Mouse (Mus musculus) stomach, embryonic 15.5 days (tissue): ENCODE measurements around the gene Olfr901. TPM values are rescaled to one million over a fixed set of nuclear protein-coding genes. Genes with fewer than 3 reads are reported as not detected.
"Not testable (repeated sequence)": the region's sequence is repeated elsewhere in the genome, so short reads cannot be mapped to it uniquely, and the experiment has no call there.

ENCODE experiments used
- ATAC-seq: fragments of 200-750 bp; cut with Nextera tagmentation; 2 replicates; pipeline ENCODE4 v1.8.0; 2017; ENCODE audit warnings: low read depth, moderate number of reproducible peaks, moderate TSS enrichment; ENCODE audit not compliant: insufficient read depth, low FRiP score
- H3K27ac ChIP-seq: fragments of 300-500 bp; sonication (generic); 2 replicates; pipeline ENCODE4 v1.5.1; 2015; ENCODE audit warnings: mild to moderate bottlenecking, inconsistent platforms
- H3K27me3 ChIP-seq: fragments of 300-500 bp; sonication (generic); replicated peaks from 2 replicates; pipeline ENCODE4 v1.6.1; 2015; ENCODE audit warnings: inconsistent platforms
- H3K36me3 ChIP-seq: fragments of 300-500 bp; sonication (generic); 2 replicates; pipeline ENCODE4 v1.6.1; 2015; ENCODE audit warnings: inconsistent platforms
- H3K4me1 ChIP-seq: fragments of 300-500 bp; sonication (generic); 2 replicates; pipeline ENCODE4 v1.6.1; 2015; ENCODE audit warnings: inconsistent platforms
- H3K4me2 ChIP-seq: fragments of 300-500 bp; sonication (generic); 2 replicates; pipeline ENCODE4 v1.6.1; 2015; ENCODE audit warnings: mild to moderate bottlenecking, inconsistent platforms
- H3K4me3 ChIP-seq: fragments of 300-500 bp; sonication (generic); replicated peaks from 2 replicates; pipeline ENCODE4 v1.5.1; 2015; ENCODE audit warnings: inconsistent platforms
- H3K9ac ChIP-seq: fragments of 300-500 bp; sonication (generic); 2 replicates; pipeline ENCODE4 v1.6.1; 2015; ENCODE audit warnings: inconsistent platforms
- H3K9me3 ChIP-seq: fragments of 300-500 bp; sonication (generic); 2 replicates; pipeline ENCODE4 v1.6.1; 2016; ENCODE audit warnings: inconsistent platforms
- WGBS: fragments of 180-500 bp; shearing (Covaris S2); methylation state at CpG from one replicate; pipeline ENCODE4 v1.1.7; 2015; 5-methylcytosine and 5-hydroxymethylcytosine counted together
- polyA plus RNA-seq: library from polyadenylated mRNA; unstranded; fragments of >200 nt; fragmentation: Nextera tagmentation; extraction: Ambion mirVana; gene quantifications from 2 replicates; pipeline ENCODE4 v1.2.1, GENCODE M21; 2015

The Olfr901 gene
- polyA plus RNA-seq: not detected in 2 replicates

DNA sequence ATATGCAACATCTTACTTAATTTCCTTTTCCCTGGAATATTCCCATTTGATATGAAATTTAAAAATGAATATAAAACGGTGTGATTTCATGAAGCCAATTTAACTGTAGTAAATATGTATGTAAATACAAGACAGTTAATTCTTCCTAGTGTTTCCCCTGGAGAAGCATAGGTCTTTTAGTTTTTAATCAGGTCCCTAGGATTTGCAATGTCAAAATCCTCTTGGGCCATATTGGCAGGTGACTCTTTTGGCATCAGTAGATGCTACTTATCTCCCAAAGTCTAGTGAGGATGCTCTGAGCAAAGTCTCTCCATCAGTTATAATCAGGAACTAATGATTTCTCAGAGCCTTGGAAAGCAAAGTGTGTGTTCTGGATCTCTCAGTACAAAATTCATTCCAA is at the start of gene Olfr901:
Gene Olfr901, plus strand, starts transcription at position 301 of the 400 bp plus-strand sequence.
- H3K36me3 ChIP-seq: no peaks in the 10 kb centered on the region
- 78% methylated on average over 1 of the region's 1 CpGs for WGBS
- no peaks in the 10 kb centered on the region for H3K4me1 ChIP-seq
- H3K9me3 ChIP-seq: no peaks in the 10 kb centered on the region
- H3K9ac ChIP-seq: no peak within 1 kb of the TSS
- H3K4me2 ChIP-seq: no peak within 1 kb of the TSS
- H3K27ac ChIP-seq: no peak within 1 kb of the TSS
- no peak for ATAC-seq
- H3K27me3 ChIP-seq: no peaks in the 10 kb centered on the region
- no peak within 1 kb of the TSS for H3K4me3 ChIP-seq

DNA sequence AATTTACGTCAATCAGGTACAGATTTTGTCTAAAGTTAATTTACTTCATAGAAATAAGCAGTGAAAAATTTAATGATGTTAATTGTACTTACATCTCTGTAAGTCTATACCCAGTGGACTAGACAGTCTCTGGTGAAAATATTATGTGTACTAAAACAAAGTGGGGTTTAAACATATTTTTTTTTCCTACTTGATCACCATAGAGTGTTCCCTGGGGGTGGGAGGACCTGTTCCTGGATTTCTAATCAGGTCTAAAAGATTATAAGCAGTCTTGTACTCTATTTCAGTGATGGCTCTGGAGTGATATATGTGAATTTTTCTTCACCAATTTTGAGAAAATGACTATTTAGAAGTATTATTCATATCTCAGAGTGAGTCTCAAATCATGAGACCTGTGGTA is 27.9 kb upstream of the Olfr901 start, which contains the start of gene Olfr147:
Gene Olfr147, plus strand, starts transcription at position 301 of the 400 bp plus-strand sequence.
- ATAC-seq: no peak
- no peaks in the 10 kb centered on the region for H3K4me1 ChIP-seq
- no peak within 1 kb of the TSS for H3K4me3 ChIP-seq
- H3K27me3 ChIP-seq: no peaks in the 10 kb centered on the region
- no peaks in the 10 kb centered on the region for H3K9me3 ChIP-seq
- 77% methylated on average over 1 of the region's 1 CpGs for WGBS
- H3K27ac ChIP-seq: no peak within 1 kb of the TSS
- no peak within 1 kb of the TSS for H3K9ac ChIP-seq
- no peaks in the 10 kb centered on the region for H3K36me3 ChIP-seq
- no peak within 1 kb of the TSS for H3K4me2 ChIP-seq

DNA sequence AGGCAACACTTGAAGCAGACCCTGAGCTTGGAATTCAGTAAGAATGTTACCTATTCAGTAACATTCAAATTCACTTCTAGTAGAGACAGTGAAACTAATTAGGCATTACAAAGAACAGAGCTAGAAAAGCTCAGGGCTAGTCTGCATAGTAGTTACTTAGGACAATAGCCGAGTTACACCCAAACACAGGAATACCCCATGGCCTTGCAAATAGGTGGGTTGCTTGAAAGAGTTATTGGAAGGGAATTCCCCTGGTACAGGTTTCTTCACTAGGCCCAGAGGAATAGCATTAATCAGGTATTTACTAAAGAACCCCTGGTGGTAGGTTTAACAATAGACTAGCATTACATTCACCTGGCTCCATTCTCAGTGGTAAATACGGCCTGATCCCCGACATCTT is 21.8 kb upstream of the Olfr901 start:
- not testable (repeated sequence) for H3K4me3 ChIP-seq, H3K27ac ChIP-seq, H3K9ac ChIP-seq, H3K36me3 ChIP-seq, H3K9me3 ChIP-seq, H3K27me3 ChIP-seq, H3K4me2 ChIP-seq, ATAC-seq, H3K4me1 ChIP-seq
- 94% methylated on average over 3 of the region's 3 CpGs for WGBS

DNA sequence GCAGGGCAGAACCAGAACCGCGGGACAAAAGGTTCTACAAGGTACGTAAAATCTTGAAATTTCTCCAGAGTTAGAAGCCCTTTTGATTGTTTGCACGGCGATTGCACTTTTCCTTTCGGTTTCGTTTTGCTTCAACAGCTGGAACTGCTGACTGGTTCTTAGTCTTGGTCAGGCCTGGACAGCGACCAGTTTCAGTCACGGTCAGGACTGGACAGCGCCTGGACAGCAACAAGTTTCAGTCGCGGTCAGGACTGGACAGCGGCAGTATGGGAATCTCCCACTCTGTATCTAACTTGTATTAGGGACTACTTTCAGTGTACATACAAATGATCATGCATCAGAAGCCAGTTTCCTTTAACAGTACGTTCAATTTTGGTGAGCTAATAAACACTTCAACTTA is 15.8 kb upstream of the Olfr901 start:
- not testable (repeated sequence) for H3K9ac ChIP-seq, H3K4me3 ChIP-seq, ATAC-seq, H3K9me3 ChIP-seq, H3K27ac ChIP-seq, H3K36me3 ChIP-seq, H3K27me3 ChIP-seq, H3K4me2 ChIP-seq, H3K4me1 ChIP-seq
- 87% methylated on average over 14 of the region's 14 CpGs for WGBS

DNA sequence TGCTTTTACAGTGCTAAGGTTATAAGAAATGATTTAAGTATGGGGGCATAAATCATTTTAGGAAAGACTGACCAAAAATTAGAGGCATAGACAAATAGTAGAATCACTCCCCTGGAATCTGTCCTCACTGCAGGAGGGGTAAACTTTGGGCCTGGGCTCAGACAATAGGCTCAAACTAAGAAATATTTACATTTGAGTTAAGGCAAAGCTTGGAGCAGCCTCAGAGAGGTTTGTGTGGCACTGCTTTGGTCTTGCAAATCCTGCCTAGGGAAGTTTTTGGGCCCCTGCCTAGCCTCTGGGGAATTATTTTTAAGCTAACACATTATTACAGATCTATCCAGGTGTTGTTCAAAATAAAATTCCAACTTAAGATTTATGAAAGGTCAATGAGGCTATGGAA is 5.5 kb upstream of the Olfr901 start:
- H3K4me1 ChIP-seq: no peaks in the 10 kb centered on the region
- H3K4me3 ChIP-seq: no peak overlapping the region
- H3K36me3 ChIP-seq: no peaks in the 10 kb centered on the region
- H3K27ac ChIP-seq: no peak overlapping the region
- no peak overlapping the region for H3K4me2 ChIP-seq
- H3K9me3 ChIP-seq: no peaks in the 10 kb centered on the region
- no peak overlapping the region for H3K9ac ChIP-seq
- H3K27me3 ChIP-seq: no peaks in the 10 kb centered on the region
- no peak for ATAC-seq

DNA sequence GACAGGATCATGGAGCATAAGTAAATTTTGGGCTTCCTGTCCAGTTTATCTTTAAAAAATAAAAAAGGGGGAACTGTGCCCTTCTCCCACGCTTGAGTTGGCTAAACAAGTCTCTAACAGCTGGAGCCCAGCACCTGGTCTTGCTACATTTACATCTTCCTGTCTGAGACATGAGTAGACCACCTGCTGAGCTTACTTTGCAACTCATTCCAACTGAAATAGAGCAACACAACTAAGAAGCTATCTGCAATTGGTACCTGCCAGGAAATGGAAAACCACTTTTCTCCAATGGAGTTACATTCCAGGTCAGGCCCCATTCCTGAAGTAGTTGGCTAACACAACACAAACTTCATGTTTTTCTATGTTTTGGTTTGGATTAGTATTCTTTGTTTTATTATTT is 2.2 kb upstream of the Olfr901 start:
- Histone ChIP-seq H3K4me1 (no peaks in the 10 kb centered on the region), H3K4me3 (no peak overlapping the region), H3K9ac (no peak overlapping the region), H3K4me2 (no peak overlapping the region), H3K27me3 (no peaks in the 10 kb centered on the region), H3K27ac (no peak overlapping the region), H3K36me3 (no peaks in the 10 kb centered on the region), H3K9me3 (no peaks in the 10 kb centered on the region)
- no peak for ATAC-seq
- 44% methylated on average over 1 of the region's 1 CpGs for WGBS

DNA sequence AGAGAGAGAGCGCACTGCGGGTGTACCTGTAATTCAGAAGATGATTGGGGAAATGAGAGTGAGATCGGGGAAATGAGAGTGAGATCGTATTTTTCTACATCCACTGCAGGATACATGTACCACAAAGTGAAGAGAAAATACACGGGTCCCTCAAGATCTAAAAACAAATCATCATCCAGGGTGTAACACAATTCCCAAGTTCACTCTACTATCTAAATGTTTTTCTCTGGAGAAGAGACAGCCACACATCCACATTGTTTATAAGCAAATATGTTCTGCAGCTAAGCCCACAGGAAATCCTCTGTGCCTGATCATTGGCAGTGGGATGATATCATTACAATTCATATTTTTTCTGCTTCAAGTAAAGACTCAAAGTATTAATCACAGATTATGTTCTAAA is 18.1 kb downstream of the Olfr901 start, which contains the start of gene Olfr902:
Gene Olfr902, plus strand, starts transcription at position 301 of the 400 bp plus-strand sequence.
- Histone ChIP-seq H3K4me1 (no peaks in the 10 kb centered on the region), H3K27ac (no peak within 1 kb of the TSS), H3K4me2 (no peak within 1 kb of the TSS), H3K9ac (no peak within 1 kb of the TSS), H3K36me3 (no peaks in the 10 kb centered on the region), H3K27me3 (no peaks in the 10 kb centered on the region), H3K9me3 (no peaks in the 10 kb centered on the region), H3K4me3 (no peak within 1 kb of the TSS)
- ATAC-seq: no peak
- WGBS: 91% methylated on average over 5 of the region's 5 CpGs

DNA sequence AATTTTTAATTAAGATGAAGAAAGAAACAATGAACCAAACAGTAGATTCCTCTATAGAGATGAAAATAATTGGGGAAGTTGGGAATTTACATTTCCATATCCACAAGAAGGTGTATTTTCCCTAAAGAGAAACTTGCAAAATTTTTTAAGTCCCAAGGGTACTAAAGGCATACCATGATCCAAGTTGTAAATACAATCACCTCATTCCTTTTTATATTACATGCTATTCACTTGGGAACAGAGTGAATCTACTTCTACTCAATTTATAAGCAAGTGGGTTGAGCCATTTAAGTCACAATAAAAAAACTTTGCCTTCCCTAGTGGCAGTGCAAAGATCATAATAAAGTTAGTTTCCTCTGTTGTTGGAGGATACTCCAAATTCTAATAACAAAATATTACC is 33.6 kb downstream of the Olfr901 start, which contains the start of gene Olfr904:
Gene Olfr904, plus strand, starts transcription at position 301 of the 400 bp plus-strand sequence.
- Histone ChIP-seq H3K27ac (no peak within 1 kb of the TSS), H3K4me2 (no peak within 1 kb of the TSS), H3K4me1 (no peaks in the 10 kb centered on the region), H3K9me3 (no peaks in the 10 kb centered on the region), H3K36me3 (no peaks in the 10 kb centered on the region), H3K4me3 (no peak within 1 kb of the TSS), H3K27me3 (no peaks in the 10 kb centered on the region), H3K9ac (no peak within 1 kb of the TSS)
- no peak for ATAC-seq

DNA sequence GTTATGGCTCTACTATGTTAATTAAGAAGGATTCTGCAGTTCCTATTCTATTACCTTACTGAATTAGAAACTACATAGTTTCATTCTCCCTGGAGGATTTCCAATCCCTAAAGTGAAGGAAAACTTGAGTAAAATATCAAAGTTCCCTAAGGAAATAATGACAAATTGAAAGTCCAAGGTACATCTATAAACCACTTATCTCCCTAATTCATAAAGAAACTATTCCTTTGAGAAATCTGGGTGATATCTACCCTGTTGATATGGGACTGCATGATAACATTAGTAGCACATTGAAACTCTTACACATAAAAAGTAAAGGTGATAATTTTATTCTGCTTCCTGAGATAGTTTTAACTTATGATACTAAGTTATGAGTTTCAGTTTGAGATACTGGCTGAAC is 41.6 kb downstream of the Olfr901 start, which contains the start of gene Olfr905:
Gene Olfr905, plus strand, starts transcription at position 301 of the 400 bp plus-strand sequence.
- no peak for ATAC-seq
- Histone ChIP-seq H3K4me2 (no peak within 1 kb of the TSS), H3K36me3 (no peaks in the 10 kb centered on the region), H3K4me3 (no peak within 1 kb of the TSS), H3K9ac (no peak within 1 kb of the TSS), H3K27me3 (no peaks in the 10 kb centered on the region), H3K4me1 (no peaks in the 10 kb centered on the region), H3K27ac (no peak within 1 kb of the TSS), H3K9me3 (no peaks in the 10 kb centered on the region)

Other genes with a start within 250 kb of the Olfr901 start
- not detected in 2 replicates for gene Olfr891, start 248.6 kb upstream of the Olfr901 start, polyA plus RNA-seq
- not detected in 2 replicates for gene Olfr893, start 221.1 kb upstream of the Olfr901 start, polyA plus RNA-seq
- gene Olfr894, start 211.4 kb upstream of the Olfr901 start, polyA plus RNA-seq: not detected in 2 replicates
- not detected in 2 replicates for gene Olfr143, start 176.7 kb upstream of the Olfr901 start, polyA plus RNA-seq
- gene Olfr895, start 161.6 kb upstream of the Olfr901 start, polyA plus RNA-seq: not detected in 2 replicates
- gene Olfr896-ps1, start 138.3 kb upstream of the Olfr901 start, polyA plus RNA-seq: not detected in 2 replicates
- gene Olfr25, start 100.4 kb upstream of the Olfr901 start, polyA plus RNA-seq: not detected in 2 replicates
- gene Olfr898, start 81.0 kb upstream of the Olfr901 start, polyA plus RNA-seq: not detected in 2 replicates
- gene Olfr250, start 62.6 kb upstream of the Olfr901 start, polyA plus RNA-seq: not detected in 2 replicates
- gene Olfr251, start 52.4 kb upstream of the Olfr901 start, polyA plus RNA-seq: not detected in 2 replicates
- gene Olfr147, start 27.8 kb upstream of the Olfr901 start, polyA plus RNA-seq: not detected in 2 replicates
- gene Olfr902, start 18.2 kb downstream of the Olfr901 start, polyA plus RNA-seq: not detected in 2 replicates
- gene Olfr904, start 33.7 kb downstream of the Olfr901 start, polyA plus RNA-seq: not detected in 2 replicates
- not detected in 2 replicates for gene Olfr905, start 41.7 kb downstream of the Olfr901 start, polyA plus RNA-seq
- gene Olfr906, start 57.6 kb downstream of the Olfr901 start, polyA plus RNA-seq: not detected in 2 replicates
- not detected in 2 replicates for gene Olfr907, start 66.3 kb downstream of the Olfr901 start, polyA plus RNA-seq
- gene Olfr911-ps1, start 92.1 kb downstream of the Olfr901 start, polyA plus RNA-seq: not detected in 2 replicates
- not detected in 2 replicates for gene Olfr910, start 108.4 kb downstream of the Olfr901 start, polyA plus RNA-seq
- not detected in 2 replicates for gene Olfr912, start 150.7 kb downstream of the Olfr901 start, polyA plus RNA-seq
- not detected in 2 replicates for gene Olfr913, start 163.3 kb downstream of the Olfr901 start, polyA plus RNA-seq
- gene Olfr914, start 175.6 kb downstream of the Olfr901 start, polyA plus RNA-seq: not detected in 2 replicates
- gene Olfr916, start 230.4 kb downstream of the Olfr901 start, polyA plus RNA-seq: not detected in 2 replicates
- not detected in 2 replicates for gene Olfr917, start 236.4 kb downstream of the Olfr901 start, polyA plus RNA-seq
- not detected in 2 replicates for gene Olfr918, start 245.1 kb downstream of the Olfr901 start, polyA plus RNA-seq